Mouse (Mus musculus) cerebellum, adult 9-10 months (tissue): ENCODE measurements at regions not wholly inside any gene's neighbourhood (a gene's known extent, or its start where the extent isn't known, plus 50 kb on each side); places are given as distances from the start of the nearest gene placed in this dataset.

Experiments
- DNase-seq: peaks from one replicate; pipeline ENCODE4 v3.0.0; 2022

GRCm38 (mm10) chr3:147445066-147445844, 593.1 kb downstream of the Ttll7 start:
- DNase-seq, result no peak

GRCm38 (mm10) chr3:147445884-147446283, 593.7 kb downstream of the Ttll7 start:
- no peak for DNase-seq

- no peak for DNase-seq
Measured at GRCm38 (mm10) chr3:147452176-147452575, 600.0 kb downstream of the Ttll7 start.

- DNase-seq, result no peak
Measured at GRCm38 (mm10) chr3:147455383-147455782, 603.2 kb downstream of the Ttll7 start.

GRCm38 (mm10) chr3:147456294-147456693, 604.1 kb downstream of the Ttll7 start:
- DNase-seq, result no peak

DNA sequence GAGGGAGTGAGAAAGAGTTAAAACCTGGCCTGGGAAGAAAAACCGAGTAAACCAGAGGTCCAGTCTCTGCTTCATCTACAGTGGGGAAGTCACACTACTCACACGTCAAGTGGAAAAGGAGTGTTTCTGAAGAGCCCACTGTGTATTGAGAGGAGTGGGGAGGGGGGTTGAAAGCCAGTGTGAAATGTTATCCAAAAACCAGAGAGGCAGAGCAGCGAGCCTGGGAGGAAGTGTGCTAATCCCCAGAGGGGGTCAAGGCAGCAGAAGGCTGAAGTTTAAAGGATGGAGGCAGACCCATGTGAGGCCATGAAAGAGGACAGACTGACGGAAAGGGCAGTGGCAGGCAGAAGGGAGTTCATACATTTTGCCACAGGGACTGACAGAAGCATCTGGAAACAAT, 605.9 kb downstream of the Ttll7 start:
- DNase-seq, result no peak

DNA sequence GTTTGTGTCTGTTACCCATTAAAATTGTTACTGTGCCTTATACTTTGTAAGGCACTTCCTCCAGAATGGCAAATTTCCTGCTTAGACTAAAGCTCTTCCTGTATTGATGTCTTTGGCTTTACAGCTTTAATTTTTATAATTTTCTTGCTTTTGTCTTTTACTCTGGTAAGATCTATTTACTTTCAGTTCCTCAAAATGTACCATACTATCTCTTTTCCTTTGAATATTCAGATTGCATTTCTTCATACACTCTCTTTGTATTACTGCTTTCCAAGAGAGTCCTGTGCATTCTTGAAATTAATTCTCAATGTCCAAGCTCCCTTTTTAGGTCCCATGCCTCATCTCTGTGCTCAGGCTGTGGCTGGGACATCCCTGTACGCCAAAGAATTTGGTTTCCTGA, 627.7 kb downstream of the Ttll7 start:
- no peak for DNase-seq
